Mouse (Mus musculus) Patski (cell line): ENCODE results near the gene Ism2. TPM values are rescaled to one million over a fixed set of nuclear protein-coding genes. Genes with fewer than 3 reads are reported as not detected.
"Not testable (repeated sequence)": the region's sequence is repeated elsewhere in the genome, so short reads cannot be mapped to it uniquely, and the experiment has no call there.

Experiments used
- ATAC-seq: fragments of 100-300 bp; one replicate; pipeline ENCODE4 v1.8.0; 2021
- CTCF ChIA-PET: fragments of 350-600 bp; sonication (Branson Sonifier 250); formaldehyde crosslinking; loops from one replicate; lab custom pipeline; 2022; ENCODE audit warnings: inconsistent platforms; lab: Charles Lee
- POLR2A ChIA-PET: fragments of 350-600 bp; sonication (Branson Sonifier 250); formaldehyde crosslinking; loops from one replicate; lab custom pipeline; 2022; ENCODE audit warnings: antibody characterized with exemption, inconsistent platforms; lab: Charles Lee
- DNase-seq: peaks from one replicate; pipeline ENCODE4 v3.0.0-alpha.2; 2011; ENCODE audit warnings: low read depth, low spot score
- H3K27me3 ChIP-seq: fragments of 371-371 bp; one replicate; pipeline ENCODE4 v1.5.1; 2021
- CTCF ChIP-seq: fragments of 100-300 bp; IDR thresholded peaks from one replicate; pipeline ENCODE4 v1.5.1; 2021
- in situ Hi-C: fragments of 300-500 bp; cut with MboI; formaldehyde crosslinking; loops from 3 replicates; pipeline ENCODE4 v1.11.1; 2018; ENCODE audit warnings: low pct_unique_long_range_greater_than_20kb, mixed read lengths
- polyA plus RNA-seq: library from polyadenylated mRNA; unstranded; gene quantifications from one replicate; pipeline ENCODE4 v1.2.3, GENCODE M21; 2021

Gene Ism2
- polyA plus RNA-seq, 1 experiment from 2014 or later = 0.27 TPM

- DNase-seq = no peak
- ChIA-PET POLR2A (no interaction called here), CTCF (no interaction called here)
- ATAC-seq = no peak
- no peaks in the 10 kb centered on the region for H3K27me3 ChIP-seq
- TF ChIP-seq CTCF = no peak
- in situ Hi-C loops = no loop called here
Observed at GRCm38 (mm10) chr12:87328025-87328424, 28.5 kb upstream of the Ism2 start.

DNA sequence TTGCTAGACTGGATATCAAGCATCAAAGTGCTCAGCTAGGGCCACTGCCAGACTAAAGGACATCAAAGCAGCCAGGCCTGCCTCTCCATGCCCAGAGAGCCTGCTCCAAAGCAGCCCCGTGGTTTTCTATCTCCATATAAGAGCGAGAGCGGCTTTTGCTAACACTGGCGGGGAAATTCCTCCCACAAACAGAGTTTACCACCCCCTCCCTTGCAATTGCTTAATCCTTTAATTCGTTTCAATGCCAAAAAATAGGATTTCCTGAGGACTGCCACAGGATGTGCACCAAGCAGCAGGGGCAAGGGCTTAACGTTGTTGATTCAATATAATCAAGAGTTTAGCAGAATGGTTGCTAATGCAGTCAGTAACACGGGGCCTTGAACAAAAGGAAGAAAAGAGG lies 28.1 kb upstream of the Ism2 start:
- CTCF ChIA-PET = no interaction called here
- POLR2A ChIA-PET = no interaction called here
- ATAC-seq (no peak), DNase-seq (no peak)
- no peak for TF ChIP-seq CTCF
- no peaks in the 10 kb centered on the region for H3K27me3 ChIP-seq
- in situ Hi-C loops = no loop called here

DNA sequence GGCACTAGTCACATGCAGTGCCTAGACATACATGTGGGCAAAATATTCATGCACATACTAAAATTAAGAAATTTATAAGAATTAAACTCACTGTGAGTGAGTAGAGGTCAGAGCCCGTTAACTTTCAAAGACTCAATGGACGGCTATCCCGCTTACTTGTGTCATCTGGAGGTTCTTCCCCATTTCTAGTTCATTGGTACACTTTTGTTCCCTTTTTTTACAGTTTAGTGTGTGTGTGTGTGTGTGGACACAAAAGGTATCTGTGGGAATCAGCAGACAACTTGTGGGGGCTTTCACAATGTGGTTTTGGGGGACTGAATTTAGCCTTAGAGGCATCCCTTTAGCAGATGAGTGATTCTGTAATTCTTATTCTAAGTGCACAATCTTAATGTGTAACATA lies 25.9 kb upstream of the Ism2 start:
- ChIA-PET POLR2A (no interaction called here), CTCF (no interaction called here)
- in situ Hi-C loops = no loop called here
- ATAC-seq = no peak
- no peaks in the 10 kb centered on the region for H3K27me3 ChIP-seq
- no peak for DNase-seq
- no peak for TF ChIP-seq CTCF

DNA sequence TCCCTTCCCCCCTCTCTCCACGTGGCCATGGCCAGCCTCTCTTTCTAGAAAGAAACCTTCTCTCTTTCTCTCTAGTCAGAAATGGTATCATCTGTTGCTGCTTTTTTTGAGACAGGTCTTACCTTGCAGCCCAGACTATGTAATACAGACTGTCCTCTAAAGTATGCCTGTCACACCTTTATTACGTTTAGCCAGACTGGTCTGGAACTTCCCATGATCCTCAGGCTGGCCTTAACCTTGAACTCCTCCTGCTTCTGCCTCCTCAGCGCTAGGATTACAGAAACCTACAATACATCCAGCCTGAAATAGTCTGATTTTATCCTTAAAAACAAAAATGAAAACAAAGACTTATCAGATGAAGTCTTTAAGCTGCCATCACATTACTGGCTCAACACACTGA lies 19.7 kb upstream of the Ism2 start:
- ATAC-seq = no peak
- H3K27me3 ChIP-seq = no peaks in the 10 kb centered on the region
- no peak for DNase-seq
- in situ Hi-C loops = no loop called here
- POLR2A ChIA-PET = interaction anchor here (1.0 kb wide), 1 partner anchor 35 kb away, joined by 6 read pairs; no protein-coding TSS in a partner anchor
- CTCF ChIA-PET = interaction anchor here (0.8 to 2.1 kb wide), 2 partner anchors 10 to 11 kb away, joined by 3 to 5 read pairs; no protein-coding TSS in a partner anchor
- TF ChIP-seq CTCF = no peak

DNA sequence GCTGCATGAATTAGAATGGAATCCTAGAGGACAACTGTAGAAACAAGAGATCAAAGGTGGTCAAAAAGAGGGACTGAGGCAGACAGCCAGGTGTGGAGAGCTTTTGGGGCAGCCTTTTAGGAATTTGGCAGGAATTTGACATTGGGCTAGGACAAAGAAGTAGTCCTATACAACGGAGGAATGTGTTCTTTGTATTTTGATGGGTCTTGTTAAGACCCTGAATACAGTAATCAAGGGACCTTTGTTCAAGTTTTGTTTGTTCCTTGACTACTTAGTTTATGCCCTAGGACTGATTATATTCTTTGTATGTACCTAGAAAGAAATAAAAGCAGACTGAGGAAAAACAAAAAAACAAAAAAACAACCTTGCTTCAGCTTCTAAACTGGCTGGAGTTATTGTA lies 18.4 kb upstream of the Ism2 start:
- DNase-seq = no peak
- CTCF ChIA-PET = no interaction called here
- ATAC-seq = no peak
- in situ Hi-C loops = no loop called here
- POLR2A ChIA-PET = no interaction called here
- H3K27me3 ChIP-seq = no peaks in the 10 kb centered on the region
- no peak for TF ChIP-seq CTCF

DNA sequence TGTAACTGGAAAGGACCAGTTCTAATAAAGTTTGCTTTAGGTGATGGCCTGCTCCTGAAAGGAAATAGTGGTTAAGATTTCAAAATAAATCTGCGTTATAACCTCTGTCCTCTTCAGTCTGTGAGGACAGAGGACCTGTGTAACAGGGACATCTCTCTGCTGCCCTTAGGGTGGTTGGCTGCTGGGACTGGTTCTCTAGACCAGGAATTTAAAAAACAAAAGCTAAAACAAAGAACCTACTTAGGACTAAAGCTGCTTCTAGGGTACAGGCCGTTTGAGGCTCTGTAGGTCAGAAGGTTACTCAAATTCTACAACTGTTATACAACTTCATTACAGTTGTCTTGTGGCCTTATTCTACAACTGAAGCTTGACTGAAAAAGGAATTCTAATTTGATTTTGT lies 13.6 kb upstream of the Ism2 start:
- DNase-seq (no peak), ATAC-seq (no peak)
- ChIA-PET POLR2A (no interaction called here), CTCF (no interaction called here)
- TF ChIP-seq CTCF = no peak
- in situ Hi-C loops = no loop called here
- H3K27me3 ChIP-seq = no peaks in the 10 kb centered on the region

GRCm38 (mm10) chr12:87306584-87306844 lies 7.0 kb upstream of the Ism2 start:
- in situ Hi-C loops, ATAC-seq, POLR2A ChIA-PET, CTCF ChIA-PET, DNase-seq, H3K27me3 ChIP-seq: not testable (repeated sequence)

DNA sequence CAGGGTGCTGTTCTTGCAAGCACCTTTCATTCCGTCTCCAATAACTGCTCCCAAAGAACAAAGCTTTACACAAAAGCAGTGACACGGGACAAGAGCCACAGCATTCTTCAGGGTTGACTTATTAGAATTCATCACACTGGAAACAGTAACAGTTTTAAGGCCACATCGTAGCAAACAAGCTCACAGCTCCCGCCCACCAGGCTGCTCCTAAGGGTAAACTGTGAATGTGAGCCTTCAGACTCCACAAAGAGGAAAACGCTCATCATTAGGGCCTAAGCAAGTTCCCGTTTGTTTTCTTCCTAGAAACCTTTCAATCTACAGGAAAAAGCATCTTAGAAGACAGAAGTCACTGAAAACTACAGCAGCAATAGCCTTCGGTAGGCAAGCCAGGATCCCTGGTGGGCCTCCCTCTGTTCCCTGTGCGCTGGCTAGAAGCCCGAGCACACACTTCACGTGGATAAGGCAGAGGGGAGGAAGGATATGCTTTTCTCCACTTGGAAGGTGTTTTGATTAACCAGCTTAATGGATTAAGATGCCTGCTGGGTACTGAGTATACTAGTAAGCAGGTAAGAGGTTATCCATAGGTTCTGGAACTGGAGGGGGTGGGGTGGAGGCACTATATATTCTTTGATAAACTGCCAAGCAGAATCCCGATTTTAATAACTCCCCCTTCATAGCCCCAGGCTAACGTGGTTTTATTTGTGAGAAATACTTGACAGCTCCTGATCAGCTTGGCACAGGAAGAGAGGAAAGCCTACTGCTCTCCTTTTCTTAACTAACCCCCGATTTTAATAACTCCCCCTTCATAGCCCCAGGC lies 6.5 kb upstream of the Ism2 start:
- ATAC-seq (no peak), DNase-seq (no peak)
- TF ChIP-seq CTCF = no peak
- CTCF ChIA-PET = no interaction called here
- no peaks in the 10 kb centered on the region for H3K27me3 ChIP-seq
- POLR2A ChIA-PET = no interaction called here
- in situ Hi-C loops = no loop called here

DNA sequence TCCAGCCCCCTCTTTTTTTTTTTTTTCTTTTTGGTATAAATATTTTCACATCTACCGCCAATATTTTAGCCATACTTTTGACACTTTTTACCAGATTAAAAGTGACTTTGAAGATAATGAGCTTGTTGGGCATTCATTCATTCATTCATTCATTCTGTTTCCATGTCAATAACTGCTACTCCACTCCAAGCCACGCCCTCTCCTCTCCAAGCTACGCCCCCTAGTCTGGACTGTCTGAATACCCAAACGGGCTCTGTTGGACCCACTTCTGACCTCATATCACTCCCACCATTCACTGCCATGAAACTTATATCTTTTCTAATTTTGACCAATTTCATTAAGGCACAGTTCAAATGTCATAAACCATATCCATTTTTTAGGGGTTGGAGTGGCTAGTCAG lies 1.7 kb upstream of the Ism2 start:
- TF ChIP-seq CTCF = no peak
- in situ Hi-C loops = no loop called here
- H3K27me3 ChIP-seq = peaks cover 4% of the 10 kb centered on the region
- ChIA-PET CTCF (interaction anchor here (0.7 kb wide), 1 partner anchor 9 kb away, joined by 3 read pairs; no protein-coding TSS in a partner anchor), POLR2A (no interaction called here)
- DNase-seq (no peak), ATAC-seq (no peak)

DNA sequence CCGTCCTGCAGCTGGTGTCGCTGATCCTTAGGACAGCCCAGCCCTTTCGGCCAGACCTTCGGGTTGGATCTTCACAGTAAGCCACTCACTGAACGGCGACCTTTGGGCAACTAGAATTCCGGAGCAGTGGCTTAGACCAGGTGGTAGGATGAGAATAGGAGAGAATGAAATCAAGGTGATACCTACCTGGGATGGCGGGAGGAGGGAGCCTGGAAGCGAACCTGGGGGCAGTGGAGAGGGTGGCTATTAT lies 861 bp upstream of the Ism2 start:
- DNase-seq (no peak), ATAC-seq (no peak)
- POLR2A ChIA-PET = no interaction called here
- peaks cover 4% of the 10 kb centered on the region for H3K27me3 ChIP-seq
- in situ Hi-C loops = no loop called here
- no peak for TF ChIP-seq CTCF
- CTCF ChIA-PET = no interaction called here

GRCm38 (mm10) chr12:87299037-87299656 lies 358 bp downstream of the Ism2 start:
- no peak for DNase-seq
- ChIA-PET CTCF (no interaction called here), POLR2A (no interaction called here)
- peak; percentile 11 for ATAC-seq
- in situ Hi-C loops = no loop called here
- H3K27me3 ChIP-seq = peaks cover 4% of the 10 kb centered on the region
- no peak for TF ChIP-seq CTCF

GRCm38 (mm10) chr12:87293934-87294333 lies 5.6 kb downstream of the Ism2 start:
- H3K27me3 ChIP-seq = peaks cover 3% of the 10 kb centered on the region
- ChIA-PET POLR2A (interaction anchor here (0.6 kb wide), 1 partner anchor 1134 kb away, joined by 4 read pairs; no protein-coding TSS in a partner anchor), CTCF (interaction anchor here (0.6 kb wide), 1 partner anchor 302 kb away, joined by 3 read pairs; no protein-coding TSS in a partner anchor)
- ATAC-seq = no peak
- TF ChIP-seq CTCF = no peak
- in situ Hi-C loops = no loop called here
- DNase-seq = no peak
